Mouse (Mus musculus) bone marrow macrophage, adult 2 months (primary cell): ENCODE measurements around the gene Actr3b. TPM values are rescaled to one million over a fixed set of nuclear protein-coding genes. Genes with fewer than 3 reads are reported as not detected.
"Not testable (repeated sequence)": the region's sequence is repeated elsewhere in the genome, so short reads cannot be mapped to it uniquely, and the experiment has no call there.

Experiments used
- H3K27ac ChIP-seq: 2 replicates; pipeline ENCODE4 v1.5.1; 2012; ENCODE audit warnings: low read depth, low read length; ENCODE audit not compliant: insufficient read depth
- H3K4me1 ChIP-seq: 2 replicates; pipeline ENCODE4 v1.6.1; 2012; ENCODE audit warnings: low read length; ENCODE audit not compliant: control insufficient read depth, insufficient read depth
- H3K4me3 ChIP-seq: 2 replicates; pipeline ENCODE4 v1.5.1; 2012; ENCODE audit warnings: mild to moderate bottlenecking, low read length, moderate library complexity; ENCODE audit not compliant: insufficient read depth
- CTCF ChIP-seq: IDR thresholded peaks from 2 replicates; pipeline ENCODE4 v1.5.1; 2012; ENCODE audit warnings: low read depth, mild to moderate bottlenecking, low read length, moderate library complexity
- POLR2A ChIP-seq: IDR thresholded peaks from 2 replicates; pipeline ENCODE4 v1.6.1; 2012; ENCODE audit warnings: mild to moderate bottlenecking, low read depth, low read length, borderline replicate concordance
- polyA plus RNA-seq: library from polyadenylated mRNA; stranded (reverse); fragments of >200 nt; gene quantifications from 2 replicates; pipeline ENCODE4 v1.2.4, GENCODE M21; 2012; ENCODE audit not compliant: missing spikeins, insufficient read depth, insufficient read length

The Actr3b gene
- polyA plus RNA-seq, 1 experiment, result not detected

- no peak overlapping the region for H3K4me3 ChIP-seq
- no peaks in the 10 kb centered on the region for H3K4me1 ChIP-seq
- no peak for TF ChIP-seq POLR2A
- no peak for TF ChIP-seq CTCF
- no peak overlapping the region for H3K27ac ChIP-seq
Measured at GRCm38 (mm10) chr5:25846558-25846957, 86.8 kb downstream of the Actr3b start.

- no peak overlapping the region for H3K27ac ChIP-seq
- H3K4me1 ChIP-seq, result no peaks in the 10 kb centered on the region
- TF ChIP-seq POLR2A (no peak), CTCF (no peak)
- no peak overlapping the region for H3K4me3 ChIP-seq
Measured at GRCm38 (mm10) chr5:25847154-25847553, 87.4 kb downstream of the Actr3b start.

- Histone ChIP-seq H3K27ac (no peak overlapping the region), H3K4me3 (no peak overlapping the region)
- TF ChIP-seq POLR2A (no peak), CTCF (peak; percentile 36; the same call in 1 of the 2 replicates)
Measured at GRCm38 (mm10) chr5:25848058-25848457, 88.3 kb downstream of the Actr3b start.

DNA sequence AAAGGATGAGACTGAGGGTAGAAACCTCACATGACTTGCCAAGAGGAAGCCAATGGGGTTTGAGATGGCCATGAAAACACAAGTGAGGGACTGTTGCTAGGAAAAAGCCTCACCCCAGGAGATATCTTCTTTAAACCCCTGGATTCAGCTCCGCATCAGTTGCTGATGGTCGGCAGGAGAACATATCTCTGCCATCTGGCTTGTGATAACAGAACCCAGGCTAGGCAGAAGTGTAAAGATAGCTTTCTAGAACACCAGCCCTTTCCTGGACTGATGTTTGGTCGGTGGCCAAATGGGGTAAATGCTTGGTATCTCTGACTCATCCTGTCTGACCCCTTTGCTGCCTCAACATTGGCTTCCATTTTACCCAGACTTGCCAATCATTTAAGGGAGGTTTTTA, 106.4 kb downstream of the Actr3b start:
- TF ChIP-seq CTCF, result no peak
- TF ChIP-seq POLR2A, result no peak
- H3K4me1 ChIP-seq, result peaks cover 3% of the 10 kb centered on the region; the same call in 1 of the 2 replicates
- no peak overlapping the region for H3K27ac ChIP-seq
- no peak overlapping the region for H3K4me3 ChIP-seq

More at GRCm38 (mm10) chr5:25848058-25848457, 88.3 kb downstream of the Actr3b start:
- H3K4me1 ChIP-seq, result no peaks in the 10 kb centered on the region

DNA sequence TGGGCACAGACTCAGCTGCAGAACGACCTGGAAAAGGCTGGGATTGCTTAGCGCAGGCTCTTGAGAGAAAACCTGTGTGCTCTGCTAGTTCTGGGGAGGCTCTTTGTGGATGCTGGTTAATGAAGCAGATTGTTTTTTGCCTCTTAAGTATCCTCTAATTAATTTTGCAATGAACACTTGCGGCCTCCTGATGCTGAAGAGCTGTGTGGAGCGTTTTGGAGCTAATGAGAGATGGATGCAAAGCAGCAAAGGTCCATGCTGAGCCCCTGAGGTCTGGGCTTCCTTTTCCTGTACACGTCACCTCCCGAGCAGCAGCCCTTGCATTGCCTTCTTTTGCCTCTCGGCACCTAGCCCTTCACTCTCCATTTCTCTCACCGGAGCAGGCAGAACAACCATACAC, 110.1 kb downstream of the Actr3b start:
- TF ChIP-seq POLR2A, result no peak
- no peak for TF ChIP-seq CTCF
- Histone ChIP-seq H3K4me3 (no peak overlapping the region), H3K27ac (no peak overlapping the region), H3K4me1 (no peaks in the 10 kb centered on the region)

- no peak overlapping the region for H3K27ac ChIP-seq
- H3K4me1 ChIP-seq, result no peaks in the 10 kb centered on the region
- TF ChIP-seq CTCF, result no peak
- no peak for TF ChIP-seq POLR2A
- H3K4me3 ChIP-seq, result no peak overlapping the region
Measured at GRCm38 (mm10) chr5:25870632-25871031, 110.8 kb downstream of the Actr3b start.

GRCm38 (mm10) chr5:25871342-25872023, 111.7 kb downstream of the Actr3b start:
- H3K4me3 ChIP-seq, result no peak overlapping the region
- H3K27ac ChIP-seq, result no peak overlapping the region
- TF ChIP-seq CTCF (no peak), POLR2A (no peak)
- H3K4me1 ChIP-seq, result no peaks in the 10 kb centered on the region

DNA sequence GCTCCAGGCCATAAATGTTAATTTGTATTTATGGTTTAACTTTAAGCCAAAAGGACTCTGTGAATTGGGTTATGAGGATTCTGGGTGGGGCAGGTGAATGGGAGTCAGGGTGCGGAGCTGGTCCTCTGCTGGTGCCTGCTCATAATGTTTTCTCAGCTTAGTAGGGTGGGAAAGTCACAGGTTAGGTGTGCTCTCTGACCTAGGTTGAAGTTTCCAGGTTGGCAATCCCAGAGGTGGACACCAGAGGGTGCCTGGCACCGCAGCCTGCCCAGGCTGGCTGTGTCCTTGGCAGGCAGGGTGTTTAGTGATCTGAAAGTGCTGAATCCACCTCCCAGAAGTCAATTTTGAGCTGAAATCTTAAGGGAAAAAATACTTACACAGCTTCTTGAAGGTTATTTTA, 113.2 kb downstream of the Actr3b start:
- TF ChIP-seq POLR2A (no peak), CTCF (no peak)
- Histone ChIP-seq H3K27ac (no peak overlapping the region), H3K4me3 (no peak overlapping the region), H3K4me1 (no peaks in the 10 kb centered on the region)

DNA sequence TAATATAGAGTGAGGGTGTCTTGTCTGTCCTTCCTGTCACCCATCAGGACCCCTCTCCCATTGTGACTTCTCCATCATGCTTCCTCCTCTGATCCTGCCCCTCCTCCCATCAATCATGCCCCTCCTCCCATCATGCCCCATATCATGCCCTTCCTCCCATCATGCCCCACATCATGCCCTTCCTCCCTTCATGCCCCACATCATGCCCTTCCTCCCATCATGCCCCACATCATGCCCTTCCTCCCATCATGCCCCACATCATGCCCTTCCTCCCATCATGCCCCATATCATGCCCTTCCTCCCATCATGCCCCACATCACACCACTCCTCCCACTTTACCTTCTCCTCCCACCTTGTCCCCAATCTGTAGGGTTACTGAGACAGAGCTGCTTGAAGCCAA, 116.1 kb downstream of the Actr3b start:
- H3K4me1 ChIP-seq, H3K4me3 ChIP-seq, H3K27ac ChIP-seq: not testable (repeated sequence)

DNA sequence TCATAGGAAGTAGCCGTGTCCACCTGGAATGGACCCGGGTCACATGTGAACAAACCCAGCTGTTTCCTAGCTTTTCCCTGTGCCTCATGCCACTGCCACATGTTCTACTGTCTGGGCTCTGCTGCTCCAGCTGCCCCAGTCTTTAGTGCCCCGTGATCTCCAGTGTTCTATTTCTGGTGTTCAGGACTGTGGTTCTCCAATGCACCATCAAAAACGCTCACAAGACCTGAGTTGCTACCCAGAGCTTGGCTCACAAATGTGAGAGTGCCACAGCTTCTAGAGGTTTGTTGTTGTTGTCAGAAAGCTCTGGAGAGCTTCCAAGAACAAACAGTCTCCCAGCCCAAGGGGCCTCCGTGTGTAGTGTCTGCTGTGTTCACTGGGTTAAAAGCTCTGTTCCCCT, 117.5 kb downstream of the Actr3b start:
- H3K4me1 ChIP-seq, result no peaks in the 10 kb centered on the region
- TF ChIP-seq POLR2A (no peak), CTCF (no peak)
- no peak overlapping the region for H3K27ac ChIP-seq
- no peak overlapping the region for H3K4me3 ChIP-seq

DNA sequence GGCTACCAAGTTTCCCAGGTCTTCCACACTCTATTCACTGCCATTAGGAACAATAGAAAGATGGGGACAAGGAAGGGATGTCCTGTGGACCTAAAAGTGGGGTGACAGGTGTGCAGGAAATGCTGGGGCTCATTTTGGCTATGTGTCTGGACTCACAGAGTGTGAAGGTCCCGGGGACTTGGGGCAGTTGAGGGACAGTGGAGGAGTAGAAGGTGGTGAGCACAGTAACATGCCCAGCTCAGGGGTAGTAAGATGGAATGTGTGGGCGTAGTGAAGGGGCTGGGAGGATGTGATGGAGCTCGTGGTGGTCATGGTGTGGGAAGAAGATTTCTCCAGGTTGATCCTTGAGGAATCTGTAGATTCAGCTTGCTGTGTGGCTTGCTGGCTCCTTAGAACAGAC, 118.2 kb downstream of the Actr3b start:
- no peak overlapping the region for H3K4me3 ChIP-seq

More for the DNA sequence above, 118.2 kb downstream of the Actr3b start:
- Histone ChIP-seq H3K27ac (no peak overlapping the region), H3K4me1 (no peaks in the 10 kb centered on the region)
- TF ChIP-seq CTCF (no peak), POLR2A (no peak)
